Mouse (Mus musculus): ENCODE results near the gene Wbp1l.

The Wbp1l gene

GRCm38 (mm10) chr19:46658348-46658747 is 59.5 kb downstream of the Wbp1l start:
- no peak for DNase-seq (ENCODE audit: low read depth, low spot score)

- no peak for DNase-seq (ENCODE audit: low read depth, low spot score)
Measured at GRCm38 (mm10) chr19:46658851-46659250, 60.0 kb downstream of the Wbp1l start.

- no peak for DNase-seq (ENCODE audit: low read depth, low spot score)
Measured at GRCm38 (mm10) chr19:46661511-46661910, 62.6 kb downstream of the Wbp1l start.

- no peak for DNase-seq (ENCODE audit: low read depth, low spot score)
Measured at GRCm38 (mm10) chr19:46662214-46662613, 63.3 kb downstream of the Wbp1l start.

- DNase-seq (ENCODE audit: low read depth, low spot score), result no peak
Measured at GRCm38 (mm10) chr19:46662784-46663183, 63.9 kb downstream of the Wbp1l start.

- DNase-seq (ENCODE audit: low read depth, low spot score), result no peak
Measured at GRCm38 (mm10) chr19:46665474-46665873, 66.6 kb downstream of the Wbp1l start.

GRCm38 (mm10) chr19:46667300-46667699 is 68.4 kb downstream of the Wbp1l start:
- no peak for DNase-seq (ENCODE audit: low read depth, low spot score)

GRCm38 (mm10) chr19:46668263-46668662 is 69.4 kb downstream of the Wbp1l start:
- DNase-seq (ENCODE audit: low read depth, low spot score), result no peak

GRCm38 (mm10) chr19:46669802-46670201 is 70.9 kb downstream of the Wbp1l start:
- no peak for DNase-seq (ENCODE audit: low read depth, low spot score)

- peak; percentile 56 for DNase-seq (ENCODE audit: low read depth, low spot score)
Measured at GRCm38 (mm10) chr19:46670691-46671090, 71.8 kb downstream of the Wbp1l start.

- DNase-seq (ENCODE audit: low read depth, low spot score), result no peak
Measured at GRCm38 (mm10) chr19:46672766-46673418, 74.0 kb downstream of the Wbp1l start, which contains the start of gene Cyp17a1. Cyp17a1 (minus strand) TSS chr19:46673172.

- DNase-seq (ENCODE audit: low read depth, low spot score), result no peak
Measured at GRCm38 (mm10) chr19:46675641-46676040, 76.8 kb downstream of the Wbp1l start.

- no peak for DNase-seq (ENCODE audit: low read depth, low spot score)
Measured at GRCm38 (mm10) chr19:46679720-46680383, 81.0 kb downstream of the Wbp1l start.

GRCm38 (mm10) chr19:46689460-46690372 is 90.8 kb downstream of the Wbp1l start, which contains the start of gene Borcs7:
Borcs7 (plus strand) TSS chr19:46689906.
- peak; percentile 88 for DNase-seq (ENCODE audit: low read depth, low spot score)

- no peak for DNase-seq (ENCODE audit: low read depth, low spot score)
Measured at GRCm38 (mm10) chr19:46690387-46690786, 91.5 kb downstream of the Wbp1l start.

GRCm38 (mm10) chr19:46691078-46691477 is 92.2 kb downstream of the Wbp1l start:
- no peak for DNase-seq (ENCODE audit: low read depth, low spot score)

GRCm38 (mm10) chr19:46693146-46693545 is 94.3 kb downstream of the Wbp1l start:
- DNase-seq (ENCODE audit: low read depth, low spot score), result no peak

GRCm38 (mm10) chr19:46696482-46696881 is 97.6 kb downstream of the Wbp1l start:
- no peak for DNase-seq (ENCODE audit: low read depth, low spot score)

- no peak for DNase-seq (ENCODE audit: low read depth, low spot score)
Measured at GRCm38 (mm10) chr19:46696943-46697342, 98.1 kb downstream of the Wbp1l start.

GRCm38 (mm10) chr19:46697840-46698517 is 99.1 kb downstream of the Wbp1l start:
- DNase-seq (ENCODE audit: low read depth, low spot score), result no peak

- no peak for DNase-seq (ENCODE audit: low read depth, low spot score)
Measured at GRCm38 (mm10) chr19:46699011-46699481, 100.2 kb downstream of the Wbp1l start.

Measured in ES-CJ7 (cell line).